Mouse (Mus musculus) liver, adult 2 months (tissue): Measurements from ENCODE around the gene Pbp2.

Source experiments
- CTCF ChIP-seq: fragments of 200-500 bp; IDR thresholded peaks from 2 replicates; pipeline ENCODE4 v1.5.1; 2011; ENCODE audit warnings: low read depth, low read length, control low read depth
- POLR2A ChIP-seq: fragments of 200-500 bp; IDR thresholded peaks from 2 replicates; pipeline ENCODE4 v1.6.1; 2011; ENCODE audit warnings: low read length, control low read depth; ENCODE audit not compliant: insufficient read depth; ENCODE audit errors: extremely low read depth

GRCm38 (mm10) chr6:135262565-135262964 lies 47.6 kb downstream of the Pbp2 start:
- TF ChIP-seq CTCF: no peak
- TF ChIP-seq POLR2A: no peak
